Mouse (Mus musculus): ENCODE data around the gene Nf2. TPM values are rescaled to one million over a fixed set of nuclear protein-coding genes. Genes with fewer than 3 reads are reported as not detected.
A peak's percentile ranks its signal among the peaks of the same experiment; 100 is the strongest.

The Nf2 gene
- polyA plus RNA-seq (2015; fragmentation: Nextera tagmentation; extraction: Ambion mirVana), result 68.1 and 74.8 TPM in 2 replicates

- under 1% methylated on average over 40 of the region's 60 CpGs for WGBS
- ATAC-seq, result peak; percentile 99
- Histone ChIP-seq H3K27ac (ENCODE audit: low read depth, low read length) (peak within 1 kb of the TSS; percentile 82), H3K27me3 (replicated peaks; ENCODE audit: control insufficient read depth, insufficient read depth, low read length) (no peaks in the 10 kb centered on the region), H3K4me3 (ENCODE audit: low read length) (peak within 1 kb of the TSS; percentile 95), H3K9me3 (ENCODE audit: control insufficient read depth, low read length) (no peaks in the 10 kb centered on the region), H3K4me2 (ENCODE audit: low read length) (peak within 1 kb of the TSS; percentile 69), H3K36me3 (ENCODE audit: control insufficient read depth, insufficient read depth, low read length) (no peaks in the 10 kb centered on the region), H3K9ac (ENCODE audit: low read depth, low read length) (peak within 1 kb of the TSS; percentile 95), H3K4me1 (ENCODE audit: control insufficient read depth, insufficient read depth, low read depth, low read length) (peaks cover 15% of the 10 kb centered on the region)
These were observed at the start of gene Nf2 for GRCm38 (mm10) chr11:4849258-4849943. Nf2 (minus strand) TSS chr11:4849536.

GRCm38 (mm10) chr11:4894848-4895816 lies 45.8 kb upstream of the Nf2 start, which contains the start of gene Thoc5:
Thoc5 (plus strand) TSS chr11:4895320.
- H3K9me3 ChIP-seq (ENCODE audit: control insufficient read depth, low read length), result no peaks in the 10 kb centered on the region
- peak within 1 kb of the TSS; percentile 81 for H3K27ac ChIP-seq (ENCODE audit: low read depth, low read length)
- WGBS, result 3% methylated on average over 48 of the region's 52 CpGs
- peaks cover 6% of the 10 kb centered on the region for H3K4me1 ChIP-seq (ENCODE audit: control insufficient read depth, insufficient read depth, low read depth, low read length)
- peak within 1 kb of the TSS; percentile 86 for H3K4me2 ChIP-seq (ENCODE audit: low read length)
- peak within 1 kb of the TSS; percentile 64 for H3K4me3 ChIP-seq (ENCODE audit: low read length)
- peak; percentile 97 for ATAC-seq
- H3K36me3 ChIP-seq (ENCODE audit: control insufficient read depth, insufficient read depth, low read length), result peaks cover 17% of the 10 kb centered on the region
- peak within 1 kb of the TSS; percentile 78 for H3K9ac ChIP-seq (ENCODE audit: low read depth, low read length)
- H3K27me3 ChIP-seq (replicated peaks; ENCODE audit: control insufficient read depth, insufficient read depth, low read length), result no peaks in the 10 kb centered on the region

- no peak for ATAC-seq
- 94% methylated on average over 3 of the region's 3 CpGs for WGBS
- Histone ChIP-seq H3K27me3 (replicated peaks; ENCODE audit: control insufficient read depth, insufficient read depth, low read length) (no peaks in the 10 kb centered on the region), H3K4me3 (ENCODE audit: low read length) (no peak overlapping the region), H3K4me2 (ENCODE audit: low read length) (no peak overlapping the region), H3K4me1 (ENCODE audit: control insufficient read depth, insufficient read depth, low read depth, low read length) (no peaks in the 10 kb centered on the region), H3K27ac (ENCODE audit: low read depth, low read length) (no peak overlapping the region), H3K36me3 (ENCODE audit: control insufficient read depth, insufficient read depth, low read length) (peaks cover 34% of the 10 kb centered on the region), H3K9me3 (ENCODE audit: control insufficient read depth, low read length) (no peaks in the 10 kb centered on the region), H3K9ac (ENCODE audit: low read depth, low read length) (no peak overlapping the region)
These were observed 37.7 kb upstream of the Nf2 start for GRCm38 (mm10) chr11:4886987-4887386.

- Histone ChIP-seq H3K9me3 (ENCODE audit: control insufficient read depth, low read length) (no peaks in the 10 kb centered on the region), H3K36me3 (ENCODE audit: control insufficient read depth, insufficient read depth, low read length) (peaks cover 25% of the 10 kb centered on the region), H3K9ac (ENCODE audit: low read depth, low read length) (no peak overlapping the region), H3K4me2 (ENCODE audit: low read length) (no peak overlapping the region), H3K27ac (ENCODE audit: low read depth, low read length) (no peak overlapping the region), H3K4me1 (ENCODE audit: control insufficient read depth, insufficient read depth, low read depth, low read length) (no peaks in the 10 kb centered on the region), H3K27me3 (replicated peaks; ENCODE audit: control insufficient read depth, insufficient read depth, low read length) (no peaks in the 10 kb centered on the region), H3K4me3 (ENCODE audit: low read length) (no peak overlapping the region)
- no peak for ATAC-seq
- 55% methylated on average over 2 of the region's 2 CpGs for WGBS
These were observed 36.1 kb upstream of the Nf2 start for GRCm38 (mm10) chr11:4885385-4885903.

- Histone ChIP-seq H3K4me2 (ENCODE audit: low read length) (no peak overlapping the region), H3K9ac (ENCODE audit: low read depth, low read length) (no peak overlapping the region), H3K27ac (ENCODE audit: low read depth, low read length) (no peak overlapping the region), H3K4me1 (ENCODE audit: control insufficient read depth, insufficient read depth, low read depth, low read length) (no peaks in the 10 kb centered on the region), H3K9me3 (ENCODE audit: control insufficient read depth, low read length) (no peaks in the 10 kb centered on the region), H3K27me3 (replicated peaks; ENCODE audit: control insufficient read depth, insufficient read depth, low read length) (no peaks in the 10 kb centered on the region), H3K36me3 (ENCODE audit: control insufficient read depth, insufficient read depth, low read length) (peaks cover 11% of the 10 kb centered on the region), H3K4me3 (ENCODE audit: low read length) (no peak overlapping the region)
- 46% methylated on average over 14 of the region's 14 CpGs for WGBS
- peak; percentile 10; the same call in 1 of the 2 replicates for ATAC-seq
These were observed 33.7 kb upstream of the Nf2 start for GRCm38 (mm10) chr11:4882892-4883627.

- H3K4me3 ChIP-seq (ENCODE audit: low read length), result no peak overlapping the region
- no peaks in the 10 kb centered on the region for H3K4me1 ChIP-seq (ENCODE audit: control insufficient read depth, insufficient read depth, low read depth, low read length)
- no peaks in the 10 kb centered on the region for H3K9me3 ChIP-seq (ENCODE audit: control insufficient read depth, low read length)
- H3K36me3 ChIP-seq (ENCODE audit: control insufficient read depth, insufficient read depth, low read length), result peaks cover 11% of the 10 kb centered on the region
- ATAC-seq, result no peak
- H3K4me2 ChIP-seq (ENCODE audit: low read length), result no peak overlapping the region
- no peaks in the 10 kb centered on the region for H3K27me3 ChIP-seq (replicated peaks; ENCODE audit: control insufficient read depth, insufficient read depth, low read length)
- no peak overlapping the region for H3K9ac ChIP-seq (ENCODE audit: low read depth, low read length)
- 77% methylated on average over 4 of the region's 4 CpGs for WGBS
- H3K27ac ChIP-seq (ENCODE audit: low read depth, low read length), result no peak overlapping the region
These were observed 31.8 kb upstream of the Nf2 start for GRCm38 (mm10) chr11:4881087-4881486.

- H3K9me3 ChIP-seq (ENCODE audit: control insufficient read depth, low read length), result no peaks in the 10 kb centered on the region
- 5% methylated on average over 10 of the region's 10 CpGs for WGBS
- H3K4me2 ChIP-seq (ENCODE audit: low read length), result peak overlapping the region; percentile 80
- peak overlapping the region; percentile 84; the same call in 1 of the 2 replicates for H3K27ac ChIP-seq (ENCODE audit: low read depth, low read length)
- H3K36me3 ChIP-seq (ENCODE audit: control insufficient read depth, insufficient read depth, low read length), result no peaks in the 10 kb centered on the region
- no peaks in the 10 kb centered on the region for H3K27me3 ChIP-seq (replicated peaks; ENCODE audit: control insufficient read depth, insufficient read depth, low read length)
- peak; percentile 46 for ATAC-seq
- H3K4me1 ChIP-seq (ENCODE audit: control insufficient read depth, insufficient read depth, low read depth, low read length), result peaks cover 10% of the 10 kb centered on the region
- peak overlapping the region; percentile 86 for H3K4me3 ChIP-seq (ENCODE audit: low read length)
- H3K9ac ChIP-seq (ENCODE audit: low read depth, low read length), result peak overlapping the region; percentile 96
These were observed 25.2 kb upstream of the Nf2 start for GRCm38 (mm10) chr11:4874551-4874950.

- Histone ChIP-seq H3K27me3 (replicated peaks; ENCODE audit: control insufficient read depth, insufficient read depth, low read length) (no peaks in the 10 kb centered on the region), H3K4me3 (ENCODE audit: low read length) (peak within 1 kb of the TSS; percentile 86), H3K27ac (ENCODE audit: low read depth, low read length) (peak within 1 kb of the TSS; percentile 84), H3K9ac (ENCODE audit: low read depth, low read length) (peak within 1 kb of the TSS; percentile 96), H3K9me3 (ENCODE audit: control insufficient read depth, low read length) (no peaks in the 10 kb centered on the region), H3K36me3 (ENCODE audit: control insufficient read depth, insufficient read depth, low read length) (no peaks in the 10 kb centered on the region), H3K4me2 (ENCODE audit: low read length) (peak within 1 kb of the TSS; percentile 80), H3K4me1 (ENCODE audit: control insufficient read depth, insufficient read depth, low read depth, low read length) (peaks cover 10% of the 10 kb centered on the region)
- peak; percentile 97 for ATAC-seq
- under 1% methylated on average over 30 of the region's 30 CpGs for WGBS
These were observed 24.6 kb upstream of the Nf2 start, which contains the start of gene Nipsnap1 for GRCm38 (mm10) chr11:4873755-4874475. Nipsnap1 (plus strand) TSS chr11:4873951.
